Mouse (Mus musculus) ovary, postnatal 14 days (tissue): ENCODE results near the gene Krtap19-5.

Experiments used
- DNase-seq: peaks from one replicate; pipeline ENCODE4 v3.0.0; 2022; ENCODE audit warnings: low spot score

Krtap19-5 gene

DNA sequence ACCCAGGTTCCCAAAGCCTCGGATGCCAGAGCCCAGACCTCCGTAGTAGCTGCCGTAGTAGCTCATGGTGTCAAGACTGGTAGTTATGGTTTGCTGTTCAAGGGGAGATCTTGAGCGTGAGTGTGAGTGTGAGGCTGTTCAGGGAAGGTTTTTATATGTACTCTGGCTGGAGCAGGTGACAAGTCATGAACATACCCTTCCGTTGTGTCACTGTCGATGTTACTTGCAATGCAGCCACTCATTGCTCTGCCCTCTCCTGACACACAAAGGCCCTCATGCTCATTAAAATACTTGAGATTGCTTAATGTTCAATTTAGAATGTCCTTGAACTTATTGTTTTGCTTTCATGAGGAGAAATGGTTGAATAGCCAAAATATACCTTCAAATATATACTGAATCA lies at the start of gene Krtap19-5:
TSS of gene Krtap19-5 (minus strand) at position 101 of the 400 bp plus-strand sequence.
- no peak for DNase-seq

DNA sequence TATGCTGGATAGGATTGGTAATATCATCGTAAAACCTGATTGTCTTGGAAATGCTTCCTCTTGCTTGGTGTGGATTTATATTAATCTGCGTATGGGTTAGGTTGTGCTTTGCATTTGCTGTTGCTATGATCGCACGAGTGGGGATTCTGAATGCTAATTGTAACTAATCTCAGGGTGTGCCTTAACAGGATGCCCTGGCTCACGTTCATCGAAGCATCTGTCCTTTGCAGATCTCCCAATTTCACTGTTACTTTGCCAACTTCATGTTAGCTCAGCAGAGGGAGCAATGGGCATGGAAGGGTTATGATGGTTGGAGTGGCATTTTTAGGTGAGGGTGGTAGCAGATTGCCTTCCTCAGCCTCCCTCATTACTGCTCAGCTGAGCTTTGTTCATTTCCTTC lies 44.8 kb upstream of the Krtap19-5 start:
- DNase-seq = no peak

DNA sequence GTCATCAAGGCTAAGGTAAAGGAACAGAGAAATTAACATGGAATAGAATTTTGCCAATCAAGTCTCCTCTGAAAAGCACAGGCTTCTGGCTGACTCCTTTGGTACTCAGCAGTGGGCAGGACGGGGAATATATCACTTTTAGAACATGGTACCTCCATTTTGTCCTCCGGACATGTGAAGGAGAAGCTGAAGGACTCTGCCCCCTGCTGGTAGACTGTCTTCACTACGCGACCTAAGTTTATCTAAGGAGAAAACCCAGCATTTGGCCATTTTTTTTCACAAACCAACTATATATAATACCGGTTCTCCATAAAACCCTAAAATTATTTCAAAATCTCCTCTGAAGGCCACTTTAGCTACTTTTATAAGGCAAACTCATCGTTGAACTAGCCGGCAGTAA lies 42.0 kb upstream of the Krtap19-5 start:
- DNase-seq = no peak

DNA sequence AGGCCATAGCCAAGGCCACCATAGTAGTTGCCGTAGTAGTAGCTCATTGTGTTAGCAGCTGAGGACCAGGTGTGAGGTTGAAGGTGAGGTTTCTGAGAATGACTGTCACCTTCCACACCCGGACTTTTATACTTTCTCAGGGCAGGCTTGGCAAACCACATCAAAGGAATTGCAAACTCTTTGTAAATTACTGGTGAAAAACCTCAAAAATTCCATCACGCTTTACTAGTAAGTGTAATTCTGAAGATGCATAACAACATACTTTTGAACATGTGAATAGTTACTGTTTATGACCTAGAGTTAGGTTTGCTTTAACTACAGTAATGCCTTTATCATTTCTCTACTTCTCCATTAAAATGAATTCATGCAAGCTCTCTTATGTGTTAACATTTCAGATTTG lies 35.9 kb upstream of the Krtap19-5 start, which contains the start of gene Krtap19-9b:
TSS of gene Krtap19-9b (minus strand) at position 101 of the 400 bp plus-strand sequence.
- DNase-seq = no peak

DNA sequence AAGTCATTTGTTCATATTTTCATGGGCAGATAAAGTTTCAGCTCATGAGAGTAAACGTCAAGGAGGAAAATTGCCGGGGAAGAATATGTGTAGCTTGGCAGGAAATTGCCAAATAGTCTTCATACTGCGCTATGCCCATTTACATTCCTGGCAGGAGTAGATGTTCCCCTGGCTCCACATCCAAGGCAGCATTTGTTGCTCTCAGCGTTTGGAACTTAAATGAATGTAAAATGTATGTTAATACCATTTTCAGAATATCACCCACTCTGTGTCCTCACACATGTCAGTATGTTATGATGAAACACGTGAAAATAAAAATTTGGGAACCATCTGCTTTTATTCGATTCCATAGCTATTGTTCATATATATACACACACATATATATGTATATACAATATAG lies 9.4 kb downstream of the Krtap19-5 start:
- no peak for DNase-seq

DNA sequence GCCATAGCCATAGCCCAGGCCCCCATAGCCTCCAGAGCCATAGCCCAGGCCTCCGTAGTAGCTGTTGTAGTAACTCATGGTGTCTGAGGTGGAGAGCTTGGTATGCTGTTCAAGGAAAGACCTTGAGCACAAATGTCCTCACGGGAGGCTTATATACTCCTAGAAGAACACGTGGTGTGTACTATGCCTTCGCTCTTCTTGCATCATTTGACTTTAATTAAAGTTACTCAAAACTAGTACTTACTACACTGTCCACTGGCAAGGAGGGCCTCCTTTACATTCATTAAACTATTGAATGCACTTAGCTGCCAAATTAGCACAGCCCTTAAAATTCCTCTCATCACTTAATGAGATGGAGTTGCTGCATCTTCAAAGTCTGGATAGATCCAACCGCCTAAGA lies 11.3 kb downstream of the Krtap19-5 start, which contains the start of gene Krtap19-4:
TSS of gene Krtap19-4 (minus strand) at position 101 of the 400 bp plus-strand sequence.
- DNase-seq = no peak

DNA sequence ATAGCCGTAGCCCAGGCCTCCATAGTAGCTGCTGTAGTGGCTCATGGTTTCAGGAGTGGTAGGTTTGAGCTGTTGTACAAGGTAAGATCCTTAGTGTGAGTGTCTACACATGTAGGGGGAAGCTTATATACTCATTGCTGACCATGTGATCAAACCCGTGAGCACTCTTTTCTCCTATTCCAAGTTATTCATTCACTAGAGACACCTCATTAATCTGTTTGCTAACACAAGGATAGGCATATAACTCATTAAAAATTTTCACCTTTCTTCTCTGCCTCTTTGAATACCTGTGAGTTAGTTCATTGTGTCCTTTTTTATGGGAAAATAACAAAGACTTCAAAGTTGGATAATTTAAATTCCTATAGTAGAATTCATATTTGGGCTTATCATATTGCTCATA lies 18.3 kb downstream of the Krtap19-5 start, which contains the start of gene Krtap19-3:
TSS of gene Krtap19-3 (minus strand) at position 101 of the 400 bp plus-strand sequence.
- no peak for DNase-seq

DNA sequence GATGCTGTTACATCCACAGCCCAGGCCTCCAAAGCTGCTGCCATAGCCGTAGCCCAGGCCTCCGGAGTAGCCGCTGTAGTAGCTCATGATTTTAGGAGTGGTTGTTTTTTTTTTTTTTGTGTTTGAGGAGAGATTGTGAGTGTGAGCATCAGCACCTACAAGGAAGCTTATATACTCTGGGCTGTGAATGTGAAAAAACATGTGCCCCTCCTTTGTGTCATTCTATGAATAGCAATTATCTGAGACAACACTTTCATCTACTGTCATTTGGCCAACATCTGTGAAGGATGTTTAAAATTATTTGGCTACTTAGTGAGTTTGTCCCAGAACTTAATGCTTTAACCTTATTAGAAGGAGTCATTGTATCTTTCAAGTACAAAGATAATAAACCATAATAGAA lies 22.1 kb downstream of the Krtap19-5 start, which contains the start of gene Krtap19-2:
TSS of gene Krtap19-2 (minus strand) at position 101 of the 400 bp plus-strand sequence.
- DNase-seq = no peak

DNA sequence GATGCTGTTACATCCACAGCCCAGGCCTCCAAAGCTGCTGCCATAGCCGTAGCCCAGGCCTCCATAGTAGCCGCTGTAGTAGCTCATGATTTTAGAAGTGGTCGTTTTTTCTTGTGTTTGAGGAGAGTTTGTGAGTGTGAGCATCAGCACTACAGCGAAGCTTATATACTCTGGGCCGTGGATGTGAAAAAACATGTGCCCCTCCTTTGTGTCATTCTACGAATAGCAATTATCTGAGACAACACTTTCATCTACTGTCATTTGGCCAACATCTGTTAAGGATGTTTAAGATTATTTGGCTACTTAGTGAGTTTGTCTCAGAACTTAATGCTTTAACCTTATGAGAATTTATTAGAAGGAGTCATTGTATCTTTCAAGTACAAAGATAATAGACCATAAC lies 26.9 kb downstream of the Krtap19-5 start, which contains the start of gene Krtap19-1:
TSS of gene Krtap19-1 (minus strand) at position 101 of the 400 bp plus-strand sequence.
- no peak for DNase-seq

DNA sequence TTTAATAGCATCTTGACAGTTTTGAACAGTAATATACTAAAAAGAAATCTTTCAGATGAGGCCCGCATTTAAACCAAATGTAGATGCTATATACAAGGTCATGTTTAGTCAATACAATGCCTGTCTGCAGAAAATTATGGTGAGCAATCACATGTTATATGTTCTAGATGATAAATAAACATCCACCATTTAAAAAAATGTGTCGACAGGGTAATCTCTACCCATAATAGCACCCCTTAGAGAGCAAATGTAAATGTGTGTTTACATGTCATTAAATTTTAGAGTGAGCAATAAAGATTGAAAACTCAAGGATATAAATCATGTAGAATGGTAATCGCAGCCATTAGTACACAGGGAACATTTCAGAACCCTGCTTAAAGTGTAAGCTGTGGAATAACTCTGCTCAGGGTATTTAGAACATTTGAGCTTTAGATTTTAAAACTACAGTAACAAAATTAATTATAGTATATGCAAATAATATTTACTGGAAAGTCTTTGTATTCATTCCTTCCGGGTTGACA lies 31.3 kb downstream of the Krtap19-5 start:
- DNase-seq = no peak

DNA sequence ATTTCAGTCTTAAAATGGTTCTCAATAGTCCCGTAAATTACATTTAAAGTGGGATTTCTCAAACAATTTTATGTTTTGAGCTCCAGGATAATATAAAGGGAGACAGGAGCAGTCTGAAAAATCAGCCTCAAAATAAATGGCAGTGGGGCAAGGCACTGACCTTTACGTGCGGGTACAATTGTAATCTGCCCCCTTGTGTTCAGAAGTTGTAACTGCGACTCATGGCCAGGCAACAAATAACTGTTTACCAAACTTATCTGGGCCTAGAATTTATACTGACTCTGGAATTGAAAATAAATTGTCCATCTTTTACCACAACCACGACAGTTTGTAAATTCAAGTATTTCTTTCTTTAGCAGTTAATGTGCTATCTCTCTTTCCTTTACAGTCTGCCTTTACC lies 44.8 kb downstream of the Krtap19-5 start:
- no peak for DNase-seq

DNA sequence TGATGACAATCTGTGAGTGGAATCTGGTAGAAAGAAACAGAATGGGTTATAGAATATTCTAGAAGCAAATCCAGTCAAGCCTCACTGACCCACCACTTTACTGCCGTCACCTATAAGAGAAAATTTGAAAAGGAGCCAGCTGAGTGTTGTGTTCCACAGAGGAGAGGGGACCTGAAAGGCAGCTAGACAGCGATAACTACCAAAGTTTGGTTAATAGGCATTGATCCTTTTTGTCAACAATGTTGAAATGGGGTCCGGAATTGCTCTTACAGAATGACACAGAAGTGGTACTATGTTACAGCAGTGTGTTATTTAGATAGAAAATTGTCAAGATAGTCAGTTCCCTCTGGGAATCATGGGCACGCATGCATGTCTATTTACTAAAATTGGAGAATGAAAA lies 47.7 kb downstream of the Krtap19-5 start:
- DNase-seq = no peak

DNA sequence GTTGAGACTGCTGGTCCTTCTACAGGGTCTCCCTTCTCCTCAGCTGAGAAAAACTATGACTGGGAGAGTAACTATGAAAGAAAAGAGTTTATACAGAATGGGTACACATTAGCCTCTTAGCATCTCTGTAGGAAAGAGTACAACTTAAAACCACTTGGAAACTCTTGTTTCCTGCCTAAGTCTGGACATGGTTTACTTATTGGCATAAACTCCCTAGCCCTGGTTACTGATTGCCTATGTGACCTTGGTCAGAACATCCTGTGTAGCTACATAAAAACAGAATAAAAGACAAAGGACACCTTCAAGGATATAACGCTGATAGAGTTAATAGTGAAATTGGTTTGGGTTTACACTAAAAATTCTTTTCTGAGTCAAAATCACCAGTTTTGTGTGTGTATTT lies 48.9 kb downstream of the Krtap19-5 start:
- no peak for DNase-seq
